Mouse (Mus musculus) midbrain, embryonic 14.5 days (tissue): ENCODE measurements around the gene Hist1h1b. TPM values are rescaled to one million over a fixed set of nuclear protein-coding genes. Genes with fewer than 3 reads are reported as not detected.
A peak's percentile ranks its signal among the peaks of the same experiment; 100 is the strongest.
"Not testable (repeated sequence)": the region's sequence is repeated elsewhere in the genome, so short reads cannot be mapped to it uniquely, and the experiment has no call there.

Source experiments
- ATAC-seq: fragments of 200-750 bp; cut with Nextera tagmentation; 2 replicates; pipeline ENCODE4 v1.8.0; 2017; ENCODE audit warnings: moderate number of reproducible peaks, moderate library complexity; ENCODE audit not compliant: low FRiP score, low TSS enrichment
- DNase-seq: peaks from one replicate; pipeline ENCODE4 v3.0.0-alpha.2; 2015
- H3K27ac ChIP-seq: fragments of 300-500 bp; sonication (generic); replicated peaks from 2 replicates; pipeline ENCODE4 v1.5.1; 2014; ENCODE audit warnings: mild to moderate bottlenecking, low read depth, low read length, moderate library complexity
- H3K27me3 ChIP-seq: fragments of 300-500 bp; sonication (generic); 2 replicates; pipeline ENCODE4 v1.6.1; 2014; ENCODE audit warnings: low read length, control low read depth, mixed read lengths; ENCODE audit not compliant: control insufficient read depth, insufficient read depth
- H3K36me3 ChIP-seq: fragments of 300-500 bp; sonication (generic); 2 replicates; pipeline ENCODE4 v1.6.1; 2014; ENCODE audit warnings: low read length, control low read depth; ENCODE audit not compliant: control insufficient read depth, insufficient read depth
- H3K4me1 ChIP-seq: fragments of 300-500 bp; sonication (generic); 2 replicates; pipeline ENCODE4 v1.6.1; 2014; ENCODE audit warnings: mild to moderate bottlenecking, antibody characterized with exemption, low read length, control low read depth; ENCODE audit not compliant: control insufficient read depth, insufficient read depth
- H3K4me2 ChIP-seq: fragments of 300-500 bp; sonication (generic); 2 replicates; pipeline ENCODE4 v1.6.1; 2014; ENCODE audit warnings: mild to moderate bottlenecking, low read length, moderate library complexity
- H3K4me3 ChIP-seq: fragments of 300-500 bp; sonication (generic); replicated peaks from 2 replicates; pipeline ENCODE4 v1.5.1; 2014; ENCODE audit warnings: low read depth, low read length
- H3K9ac ChIP-seq: fragments of 300-500 bp; sonication (generic); replicated peaks from 2 replicates; pipeline ENCODE4 v1.6.1; 2014; ENCODE audit warnings: mild to moderate bottlenecking, low read length, moderate library complexity
- H3K9me3 ChIP-seq: fragments of 300-500 bp; sonication (generic); 2 replicates; pipeline ENCODE4 v1.6.1; 2016; ENCODE audit warnings: low read length, control low read depth, mixed read lengths; ENCODE audit not compliant: control insufficient read depth
- WGBS: fragments of 180-500 bp; shearing (Covaris S2); extraction: QIAGEN DNeasy Blood & Tissue Kit; methylation state at CpG from one replicate; pipeline ENCODE4 v1.1.7; 2014; 5-methylcytosine and 5-hydroxymethylcytosine counted together
- microRNA-seq: library from miRNA; unstranded; fragments of <30 nt; microRNA quantifications from one replicate; pipeline ENCODE4, GENCODE M21; 2016
- polyA plus RNA-seq: library from polyadenylated mRNA; unstranded; fragments of >200 nt; fragmentation: Nextera tagmentation; extraction: Ambion mirVana; gene quantifications from 2 replicates; pipeline ENCODE4 v1.2.1, GENCODE M21; 2014

The Hist1h1b gene
- polyA plus RNA-seq, 1 experiment from 2014 or later = 4.0 TPM

- DNase-seq (peak; percentile 95), ATAC-seq (peak; percentile 88)
- peak within 1 kb of the TSS; percentile 50 for H3K4me3 ChIP-seq
- H3K4me2 ChIP-seq = peak within 1 kb of the TSS; percentile 73
- WGBS = under 1% methylated on average over 37 of the region's 56 CpGs
- H3K27ac ChIP-seq = peak within 1 kb of the TSS; percentile 97
- H3K9me3 ChIP-seq, H3K27me3 ChIP-seq, H3K36me3 ChIP-seq: not testable (repeated sequence)
- peaks cover 14% of the 10 kb centered on the region; the same call in 1 of the 2 replicates for H3K4me1 ChIP-seq
- H3K9ac ChIP-seq = peak within 1 kb of the TSS; percentile 69
Observed at GRCm38 (mm10) chr13:21734906-21735767, 45.3 kb downstream of the Hist1h1b start, which contains the start of gene Hist1h4j. Hist1h4j (plus strand) TSS chr13:21735064.

DNA sequence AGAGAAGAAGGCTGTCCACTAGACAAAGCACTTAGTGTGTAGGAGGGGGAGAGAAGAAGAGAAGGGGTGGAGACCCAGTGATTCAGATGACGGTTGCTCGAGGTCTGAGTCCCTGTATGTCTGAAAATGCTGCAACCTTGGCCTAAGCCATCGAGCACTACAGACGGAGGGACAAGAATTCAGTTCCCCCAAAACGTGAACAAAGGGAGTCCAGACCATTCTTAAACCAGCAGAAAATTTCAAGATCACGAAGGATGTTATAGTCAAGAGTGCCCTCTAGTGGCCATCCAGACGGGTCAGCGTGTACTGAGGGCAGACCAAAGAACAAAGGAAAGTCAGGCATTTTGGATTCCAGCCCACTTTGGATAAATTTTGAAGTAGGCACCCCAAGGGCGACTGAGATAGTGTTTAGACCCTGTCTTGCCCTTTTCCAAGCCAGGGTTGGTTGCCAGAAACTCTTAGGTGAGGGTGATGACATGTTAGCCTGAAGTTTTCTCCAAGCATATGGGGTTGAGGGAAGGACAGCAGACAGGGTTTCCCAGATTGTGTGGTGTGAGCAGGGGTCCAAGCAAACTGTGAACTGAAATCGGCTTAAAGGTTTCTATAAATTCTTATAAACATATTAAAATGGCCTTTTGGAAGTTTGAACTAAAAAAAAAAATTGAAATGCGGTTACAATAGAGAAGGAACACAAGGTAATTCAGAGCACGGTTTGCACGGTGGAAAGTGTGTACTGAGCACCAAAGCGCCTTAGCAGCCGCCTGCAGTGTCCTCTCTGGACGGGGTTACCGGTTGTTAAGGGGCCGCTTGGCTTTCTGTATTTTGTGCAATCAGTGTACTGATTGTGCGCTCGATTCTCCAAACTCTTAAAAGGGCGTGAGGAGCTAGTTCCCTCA is 46.2 kb downstream of the Hist1h1b start:
- under 1% methylated on average over 21 of the region's 21 CpGs for WGBS

DNA sequence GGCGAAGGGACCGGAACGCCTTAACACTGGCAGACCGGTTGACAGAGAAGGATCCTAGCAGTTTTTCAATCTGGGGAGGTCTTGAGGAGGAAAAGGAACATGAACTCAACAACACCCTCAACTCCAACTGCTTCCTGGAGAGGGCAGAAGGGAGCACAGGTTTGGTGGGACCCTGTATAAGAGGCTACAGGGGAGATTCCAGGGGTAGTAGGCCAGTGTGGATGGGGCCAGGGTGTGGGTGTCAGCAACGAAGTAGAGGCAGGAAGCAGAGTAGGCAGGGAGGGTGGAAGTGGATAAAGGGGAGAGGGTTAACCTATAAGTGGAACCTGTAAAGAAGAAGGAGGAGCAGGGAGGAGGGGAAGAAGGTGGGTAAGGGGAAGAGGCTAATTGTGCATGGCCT is 47.0 kb downstream of the Hist1h1b start:
- no peaks in the 10 kb centered on the region for H3K9me3 ChIP-seq
- H3K9ac ChIP-seq = no peak overlapping the region
- ATAC-seq (peak; percentile 9; the same call in 1 of the 2 replicates), DNase-seq (no peak)
- H3K27ac ChIP-seq = peak overlapping the region; percentile 97
- WGBS = 62% methylated on average over 5 of the region's 5 CpGs
- H3K36me3 ChIP-seq = no peaks in the 10 kb centered on the region
- no peaks in the 10 kb centered on the region for H3K27me3 ChIP-seq
- H3K4me3 ChIP-seq = no peak overlapping the region
- H3K4me2 ChIP-seq = 0 out of 2 replicates have a peak overlapping the region, but pooled peaks have one; percentile 73
- peaks cover 14% of the 10 kb centered on the region; the same call in 1 of the 2 replicates for H3K4me1 ChIP-seq

More for the DNA sequence above, 46.2 kb downstream of the Hist1h1b start:
- no peaks in the 10 kb centered on the region for H3K27me3 ChIP-seq
- peak overlapping the region; percentile 97 for H3K27ac ChIP-seq
- H3K4me2 ChIP-seq = peak overlapping the region; percentile 73
- H3K4me3 ChIP-seq = peak overlapping the region; percentile 50
- H3K4me1 ChIP-seq = peaks cover 14% of the 10 kb centered on the region; the same call in 1 of the 2 replicates
- no peaks in the 10 kb centered on the region for H3K36me3 ChIP-seq
- H3K9ac ChIP-seq = peak overlapping the region; percentile 69
- H3K9me3 ChIP-seq = no peaks in the 10 kb centered on the region
- ATAC-seq (peak; percentile 83), DNase-seq (peak; percentile 96)

Small RNAs within 50 kb of the gene (microRNA-seq; reads per million reads assigned to microRNA genes)
- gene Gm19658 (not detected), gene Gm44346 (not detected), gene Gm44454 (not detected)

Other genes with a start within 250 kb of the Hist1h1b start
- gene Zkscan8, start 249.5 kb downstream of the Hist1h1b start, polyA plus RNA-seq = 6.1 and 10.9 TPM in 2 replicates
- 0.07 and 0.20 TPM in 2 replicates for gene Olfr1366, start 237.8 kb downstream of the Hist1h1b start, polyA plus RNA-seq
- gene Olfr1535, start 220.7 kb downstream of the Hist1h1b start, polyA plus RNA-seq = 0.05 and 0.13 TPM in 2 replicates
- gene Olfr1364, start 198.9 kb downstream of the Hist1h1b start, polyA plus RNA-seq = not detected in 2 replicates
- gene Olfr1362, start 166.6 kb downstream of the Hist1h1b start, polyA plus RNA-seq = not detected in 2 replicates
- not detected in 2 replicates for gene Olfr11, start 138.1 kb downstream of the Hist1h1b start, polyA plus RNA-seq
- not detected in 2 replicates for gene Olfr1361, start 117.2 kb downstream of the Hist1h1b start, polyA plus RNA-seq
- not detected in 2 replicates for gene Olfr1360, start 103.2 kb downstream of the Hist1h1b start, polyA plus RNA-seq
- not detected in 2 replicates for gene Olfr1359, start 82.5 kb downstream of the Hist1h1b start, polyA plus RNA-seq
- 1.2 TPM in 1 of 2 replicates, not detected in the other for gene Hist1h2bl, start 64.5 kb downstream of the Hist1h1b start, polyA plus RNA-seq
- 13.6 and 22.1 TPM in 2 replicates for gene Hist1h2ai, start 64.2 kb downstream of the Hist1h1b start, polyA plus RNA-seq
- gene Hist1h3h, start 63.0 kb downstream of the Hist1h1b start, polyA plus RNA-seq = 2.9 and 6.0 TPM in 2 replicates
- 1.1 and 1.4 TPM in 2 replicates for gene Hist1h2bm, start 58.6 kb downstream of the Hist1h1b start, polyA plus RNA-seq
- 0.66 TPM in 2 replicates for gene Hist1h4j, start 45.6 kb downstream of the Hist1h1b start, polyA plus RNA-seq
- gene Hist1h4k, start 30.1 kb downstream of the Hist1h1b start, polyA plus RNA-seq = 2.3 TPM in 1 of 2 replicates, not detected in the other
- gene Hist1h2ak, start 26.8 kb downstream of the Hist1h1b start, polyA plus RNA-seq = 2.4 and 4.4 TPM in 2 replicates
- 1.0 and 1.6 TPM in 2 replicates for gene Hist1h2bn, start 26.5 kb downstream of the Hist1h1b start, polyA plus RNA-seq
- gene Hist1h3i, start 2.7 kb upstream of the Hist1h1b start, polyA plus RNA-seq = 49.4 and 58.4 TPM in 2 replicates
- 3.1 TPM in 1 of 2 replicates, not detected in the other for gene Hist1h2an, start 6.6 kb upstream of the Hist1h1b start, polyA plus RNA-seq
- not detected in 2 replicates for gene Hist1h2bp, start 6.8 kb upstream of the Hist1h1b start, polyA plus RNA-seq
- 4.2 and 4.5 TPM in 2 replicates for gene Hist1h2bq, start 29.6 kb upstream of the Hist1h1b start, polyA plus RNA-seq
- not detected in 2 replicates for gene Hist1h2ao, start 29.8 kb upstream of the Hist1h1b start, polyA plus RNA-seq
- not detected in 2 replicates for gene Hist1h4m, start 31.1 kb upstream of the Hist1h1b start, polyA plus RNA-seq
- gene Hist1h4n, start 51.6 kb upstream of the Hist1h1b start, polyA plus RNA-seq = 5.7 and 9.6 TPM in 2 replicates
- 613 and 855 TPM in 2 replicates for gene Hist1h2ap, start 52.9 kb upstream of the Hist1h1b start, polyA plus RNA-seq
- gene Hist1h2br, start 53.1 kb upstream of the Hist1h1b start, polyA plus RNA-seq = 4.0 and 4.1 TPM in 2 replicates
- 16.8 and 18.2 TPM in 2 replicates for gene Zfp184, start 164.5 kb upstream of the Hist1h1b start, polyA plus RNA-seq
- not detected in 2 replicates for gene Pom121l2, start 200.6 kb upstream of the Hist1h1b start, polyA plus RNA-seq
- not detected in 2 replicates for gene Prss16, start 229.1 kb upstream of the Hist1h1b start, polyA plus RNA-seq